In the genomic region with DNA sequence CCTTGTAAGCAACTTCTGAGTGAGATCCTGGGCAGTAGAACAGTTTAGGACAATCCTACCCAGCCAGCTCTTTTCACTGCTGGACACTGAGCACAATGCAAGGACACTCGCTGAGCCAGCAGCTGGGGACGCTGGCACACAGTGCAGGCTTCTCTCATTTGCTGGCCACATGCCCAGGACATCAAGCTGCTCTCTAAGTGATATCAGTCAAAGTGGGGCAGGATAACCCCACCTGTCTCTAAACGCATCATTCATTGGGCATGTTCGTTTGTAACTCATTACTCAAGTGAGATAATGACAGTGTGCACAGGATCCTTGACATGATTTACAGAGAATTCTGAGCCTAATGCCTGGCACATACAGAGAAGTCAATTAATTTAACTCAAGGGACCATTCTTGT, we compare ENCODE assay signal across 10 mouse cellular contexts.
DNase-seq lines count a peak whose midpoint lies in the region; ATAC-seq and TF ChIP-seq lines count a peak whose summit lies in the region.
"Had no signal": no experiment of that assay in that cellular context is flagged by ENCODE, and none has a peak within 500 bp of the region (broad histone marks: within the 10 kb centered on the region; RNA-seq: fewer than 3 reads in every experiment).

No protein-coding gene starts in this region.

- WGBS in kidney, embryonic 14.5 days = 66% methylated on average over 4 of the region's 4 CpGs
- 19% methylated on average over 4 of the region's 4 CpGs for WGBS in hindbrain, postnatal 0 days

- peak; percentile 27 for DNase-seq in kidney, adult 18-20 months
- DNase-seq in adrenal gland, postnatal 4 days (ENCODE audit: low spot score in 2 of 2) = peak; percentile 26 to 63
- DNase-seq in gastrocnemius, adult 18-20 months (ENCODE audit: low spot score) = peak; percentile 47
- DNase-seq in hindbrain, postnatal 0 days (ENCODE audit: low spot score) = peak; percentile 87
- DNase-seq in lung, postnatal 25 days (ENCODE audit: low spot score) = peak; percentile 18
- DNase-seq in thymus, postnatal 10 days (ENCODE audit: low spot score in 2 of 2) = no peak
- no peak for DNase-seq in spleen, adult 12 weeks (ENCODE audit: low spot score)

- no peaks in the 10 kb centered on the region for H3K9me3 ChIP-seq in kidney, embryonic 14.5 days (ENCODE audit: control insufficient read depth, low read length)
- H3K9me3 ChIP-seq in hindbrain, postnatal 0 days (ENCODE audit: low read length) = no peaks in the 10 kb centered on the region
- H3K9me3 ChIP-seq: embryonic facial prominence, embryonic 13.5 days; limb, embryonic 12.5 days had no signal

- no peaks in the 10 kb centered on the region for H3K4me1 ChIP-seq in kidney, embryonic 14.5 days (ENCODE audit: control insufficient read depth, insufficient read depth, low read length)
- no peaks in the 10 kb centered on the region for H3K4me1 ChIP-seq in hindbrain, postnatal 0 days (ENCODE audit: insufficient read depth, low read length)
- H3K4me1 ChIP-seq: limb, embryonic 12.5 days had no signal

- no peak for ATAC-seq in kidney, embryonic 14.5 days (ENCODE audit: low FRiP score, low TSS enrichment)
- peak; percentile 91 for ATAC-seq in hindbrain, postnatal 0 days

- H3K4me2 ChIP-seq in kidney, embryonic 14.5 days (replicated peaks; ENCODE audit: low read depth, low read length) = no peak overlapping the region
- no peak overlapping the region for H3K4me2 ChIP-seq in hindbrain, postnatal 0 days (ENCODE audit: low read depth, low read length)
- H3K4me2 ChIP-seq: embryonic facial prominence, embryonic 13.5 days; limb, embryonic 12.5 days had no signal

- H3K9ac ChIP-seq in kidney, embryonic 14.5 days (ENCODE audit: low read depth, low read length) = no peak overlapping the region
- no peak overlapping the region for H3K9ac ChIP-seq in hindbrain, postnatal 0 days (replicated peaks; ENCODE audit: low read length)
- H3K9ac ChIP-seq: embryonic facial prominence, embryonic 13.5 days; limb, embryonic 12.5 days had no signal

- no peaks in the 10 kb centered on the region for H3K27me3 ChIP-seq in kidney, embryonic 14.5 days (ENCODE audit: control insufficient read depth, insufficient read depth, low read length)
- no peaks in the 10 kb centered on the region for H3K27me3 ChIP-seq in hindbrain, postnatal 0 days (ENCODE audit: insufficient read depth, low read length)
- H3K27me3 ChIP-seq: embryonic facial prominence, embryonic 13.5 days; limb, embryonic 12.5 days had no signal

- no peaks in the 10 kb centered on the region for H3K36me3 ChIP-seq in kidney, embryonic 14.5 days (ENCODE audit: control insufficient read depth, insufficient read depth, low read length)
- no peaks in the 10 kb centered on the region for H3K36me3 ChIP-seq in hindbrain, postnatal 0 days (ENCODE audit: insufficient read depth, low read length)
- H3K36me3 ChIP-seq: embryonic facial prominence, embryonic 13.5 days; limb, embryonic 12.5 days had no signal

- no peak for TF ChIP-seq CTCF in hindbrain, postnatal 0 days (IDR thresholded peaks at IDR 0.05; ENCODE audit: low read depth)

- no peak overlapping the region for H3K4me3 ChIP-seq in kidney, embryonic 14.5 days (ENCODE audit: low read length)
- no peak overlapping the region for H3K4me3 ChIP-seq in hindbrain, postnatal 0 days (ENCODE audit: low read length)
- H3K4me3 ChIP-seq: embryonic facial prominence, embryonic 13.5 days; limb, embryonic 12.5 days had no signal

- H3K27ac ChIP-seq in kidney, embryonic 14.5 days (ENCODE audit: low read depth, low read length) = no peak overlapping the region
- no peak overlapping the region for H3K27ac ChIP-seq in hindbrain, postnatal 0 days
- H3K27ac ChIP-seq: embryonic facial prominence, embryonic 13.5 days; limb, embryonic 12.5 days had no signal

Comparison
In these comparisons a context has a peak if more than half of its experiments do, and no peak if none do; other contexts are left out.
1. DNase-seq: peak in kidney, adult 18-20 months (single experiment), adrenal gland, postnatal 4 days (2 of 2), gastrocnemius, adult 18-20 months (single experiment), hindbrain, postnatal 0 days (single experiment) and lung, postnatal 25 days (single experiment); none in thymus, postnatal 10 days (0 of 2) and spleen, adult 12 weeks (single experiment).